Mouse (Mus musculus): ENCODE measurements around the gene Krt87.

Gene Krt87

DNA sequence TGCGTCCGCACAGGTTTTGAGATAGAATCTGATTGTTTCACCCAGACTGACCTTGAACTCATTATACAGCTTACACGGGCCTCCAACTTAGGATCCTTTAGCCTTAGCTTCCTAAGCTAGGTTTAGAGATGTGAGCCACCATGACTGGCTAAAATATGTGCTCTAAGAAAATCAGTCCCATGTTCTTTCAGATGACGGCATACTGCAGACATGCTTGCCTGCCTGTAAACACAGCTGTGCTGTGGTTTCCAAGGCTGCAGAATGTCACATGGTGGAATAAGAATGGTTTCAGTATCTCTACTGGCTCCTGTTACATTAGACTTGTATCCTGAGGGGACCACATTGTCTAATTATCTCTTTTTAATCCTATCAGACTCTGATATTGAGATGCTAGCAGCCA lies 19.7 kb downstream of the Krt87 start:
- no peak for DNase-seq (ENCODE audit: low spot score in 2 of 2)

DNA sequence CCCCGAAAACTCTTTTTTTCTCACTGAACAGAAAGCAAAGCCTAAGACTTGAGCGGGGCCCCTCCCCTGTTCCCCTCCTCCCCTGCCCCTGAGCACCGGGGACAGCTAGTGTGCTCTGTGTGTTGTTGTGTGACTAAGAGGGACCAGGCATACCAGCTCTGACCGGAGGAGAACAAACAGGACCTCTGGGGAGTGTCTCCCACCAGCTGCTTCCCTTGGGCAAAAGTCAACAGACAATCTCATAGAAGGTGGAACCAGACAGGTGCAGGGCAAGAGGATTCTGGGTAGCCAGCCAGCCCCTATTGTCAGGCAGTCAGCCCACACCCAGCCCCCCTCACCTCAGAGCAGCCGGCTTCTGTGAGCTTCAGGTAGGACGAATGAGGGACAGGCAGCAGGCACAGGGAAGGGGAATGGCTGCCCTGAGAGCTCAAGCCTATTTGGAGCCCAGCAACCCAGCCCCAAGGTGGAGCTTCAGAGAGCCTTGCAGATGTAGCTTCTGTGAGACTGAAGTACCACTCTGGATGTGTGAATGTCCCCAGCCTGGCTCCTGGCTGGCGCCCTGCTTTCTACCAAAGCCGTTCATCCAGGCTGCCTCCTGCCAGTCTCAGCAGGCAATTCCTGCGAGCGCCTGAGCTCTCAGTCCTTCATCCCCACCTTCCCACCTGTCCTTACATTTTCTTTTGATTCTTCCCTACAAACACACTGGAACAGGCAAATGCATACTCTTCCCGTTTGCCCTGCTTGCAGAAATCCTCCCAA lies 23.6 kb downstream of the Krt87 start:
- no peak for DNase-seq (ENCODE audit: low spot score in 2 of 2)

DNA sequence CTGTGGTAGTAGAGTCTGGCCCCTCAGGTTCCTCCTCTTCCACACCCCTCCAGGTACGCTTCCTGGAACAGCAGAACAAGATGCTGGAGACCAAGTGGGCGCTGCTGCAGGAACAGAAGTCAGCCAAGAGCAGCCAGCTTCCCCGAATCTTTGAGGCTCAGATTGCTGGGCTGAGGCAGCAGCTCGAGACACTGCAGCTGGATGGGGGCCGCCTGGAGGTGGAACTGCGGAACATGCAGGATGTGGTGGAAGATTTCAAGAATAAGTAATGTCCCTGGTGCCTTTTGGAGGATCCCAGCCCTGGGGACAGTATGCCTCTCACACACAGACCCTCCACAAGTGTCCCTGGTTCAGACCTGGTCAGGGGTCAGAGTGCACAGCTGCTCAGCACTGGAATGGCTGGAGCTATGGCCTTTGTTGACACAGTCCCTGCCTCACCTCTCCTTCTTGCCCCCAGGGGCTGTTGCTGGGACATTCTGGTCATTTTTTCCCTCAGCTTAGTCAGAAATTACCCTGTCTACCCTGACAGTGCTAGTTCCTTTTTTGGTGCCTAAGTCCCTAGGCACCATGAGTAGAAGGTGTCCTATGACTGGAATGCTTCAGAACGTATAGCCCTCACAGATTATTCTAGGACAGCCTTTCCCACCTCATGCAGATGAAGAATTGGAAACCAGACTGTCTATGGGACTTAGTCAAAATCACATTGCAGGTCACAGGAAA lies 24.5 kb downstream of the Krt87 start:
- DNase-seq (ENCODE audit: low spot score in 2 of 2) = no peak

DNA sequence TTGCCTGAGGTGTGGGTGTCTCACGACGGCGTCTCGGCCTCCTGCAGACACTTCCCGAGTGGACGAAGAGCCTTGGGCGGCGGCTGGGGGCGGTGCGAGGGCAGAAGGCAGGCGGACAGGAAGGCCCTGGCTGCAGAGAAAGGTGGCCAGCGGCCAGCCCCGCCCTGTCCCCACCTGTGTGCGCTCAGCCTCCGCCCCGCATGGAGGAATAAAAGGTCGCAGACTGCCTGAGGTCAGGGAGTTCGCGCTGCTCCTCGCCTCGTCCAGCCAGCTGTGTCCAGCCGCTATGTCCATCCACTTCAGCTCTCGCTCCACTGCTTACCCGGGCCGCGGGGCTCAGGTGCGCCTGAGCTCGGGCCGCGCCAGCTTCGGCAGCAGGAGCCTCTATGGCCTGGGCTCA lies 26.4 kb downstream of the Krt87 start:
- DNase-seq (ENCODE audit: low spot score in 2 of 2) = no peak

DNA sequence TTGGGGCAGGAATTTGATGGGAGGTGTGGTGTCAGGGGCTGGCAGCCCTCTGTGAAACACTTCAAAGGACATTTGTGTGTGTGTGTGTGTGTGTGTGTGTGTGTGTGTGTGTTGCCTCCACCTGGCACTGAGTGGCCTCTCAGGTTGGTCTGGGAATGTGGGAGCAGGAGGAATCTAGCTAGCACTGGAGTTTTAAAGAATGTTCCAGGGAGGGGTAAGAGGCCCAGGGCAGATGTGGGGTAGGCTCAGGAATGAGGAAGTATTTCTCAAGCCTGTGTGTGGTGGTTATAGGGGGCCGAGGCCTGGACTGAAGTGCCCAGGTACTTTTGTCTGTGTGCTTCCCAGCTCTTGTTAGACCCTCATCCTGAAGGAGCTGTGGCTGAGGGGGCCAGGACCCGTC lies 27.8 kb downstream of the Krt87 start, which contains the start of gene Krt7:
Gene Krt7, plus strand, starts transcription at position 269 of the 400 bp plus-strand sequence.
- DNase-seq (ENCODE audit: low spot score in 2 of 2) = no peak

DNA sequence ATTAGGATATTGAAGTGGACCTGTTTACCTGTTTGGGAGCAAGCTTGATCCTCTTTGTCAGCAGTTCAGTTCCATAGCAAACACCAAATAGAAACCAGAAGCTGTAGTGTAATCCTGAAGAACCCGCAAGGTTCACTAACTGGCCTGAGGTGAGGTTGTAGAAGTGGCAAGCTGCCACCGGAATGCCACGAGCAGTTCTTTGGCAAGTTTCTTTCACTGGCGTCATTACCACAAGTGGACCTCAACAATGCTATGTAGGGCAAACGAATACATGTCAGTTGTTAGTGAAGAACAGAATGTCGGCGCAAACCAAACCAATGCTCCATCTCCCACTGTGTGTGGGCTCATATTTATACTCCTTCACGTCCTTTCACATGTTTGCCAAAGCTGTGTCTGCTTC lies 40.3 kb downstream of the Krt87 start:
- DNase-seq (ENCODE audit: low spot score in 2 of 2) = peak in 1 of 2 experiments; percentile 65

DNA sequence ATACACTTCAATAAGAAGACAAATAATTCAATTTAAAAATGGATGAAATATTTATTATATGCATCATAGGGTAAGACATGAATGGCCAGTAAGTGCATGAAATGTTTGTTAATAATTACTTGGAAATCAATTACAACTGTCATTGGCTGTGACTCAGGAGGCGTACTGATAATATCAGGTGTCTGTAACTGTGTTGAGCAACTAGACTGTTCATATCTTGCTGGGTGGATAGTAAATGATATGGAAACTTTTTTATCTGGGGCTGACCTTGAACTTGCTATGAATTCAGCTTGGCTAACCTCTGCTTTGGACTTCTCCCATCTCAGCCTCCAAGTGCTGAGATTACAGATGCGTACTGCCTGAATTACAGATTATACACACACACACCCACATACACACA lies 40.9 kb downstream of the Krt87 start:
- no peak for DNase-seq (ENCODE audit: low spot score in 2 of 2)

DNA sequence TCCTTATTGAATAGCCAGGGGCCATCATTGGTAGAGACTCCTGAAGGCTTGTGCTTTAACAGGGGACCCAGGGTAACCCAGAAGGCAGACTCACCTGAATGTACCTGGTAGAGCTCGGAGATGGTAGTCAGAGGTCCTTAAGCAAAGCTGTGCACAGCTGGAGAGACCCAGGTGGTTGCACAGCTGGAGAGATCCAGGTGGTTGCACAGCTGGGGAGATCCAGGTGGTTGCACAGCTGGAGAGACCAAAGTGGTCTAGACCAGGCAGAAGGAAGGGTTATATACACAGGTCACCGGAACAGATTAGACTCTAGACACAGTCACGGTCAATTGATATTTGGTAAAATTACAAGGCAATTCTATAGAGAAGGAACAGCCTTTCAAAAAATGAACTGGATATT lies 41.7 kb downstream of the Krt87 start:
- DNase-seq (ENCODE audit: low spot score in 2 of 2) = no peak

DNA sequence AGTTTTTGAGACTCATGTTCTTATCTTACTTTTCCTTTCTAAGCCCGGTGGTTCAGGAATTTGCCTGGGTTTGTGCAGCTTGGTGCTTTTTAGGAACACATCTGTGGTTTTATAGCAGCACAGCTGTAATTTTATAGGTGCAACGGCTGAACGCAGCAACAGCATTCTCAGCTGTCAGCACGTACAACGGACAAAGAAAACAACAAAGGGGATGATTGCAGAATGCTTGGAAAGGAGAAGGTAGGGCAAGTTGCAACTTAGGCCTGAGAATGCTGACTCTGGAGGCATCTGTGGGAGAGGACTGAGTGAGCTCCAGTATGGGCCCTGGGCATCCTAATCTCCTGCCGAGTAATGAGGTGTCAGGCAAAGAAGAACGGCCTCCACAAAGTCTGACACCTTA lies 42.1 kb downstream of the Krt87 start:
- no peak for DNase-seq (ENCODE audit: low spot score in 2 of 2)

DNA sequence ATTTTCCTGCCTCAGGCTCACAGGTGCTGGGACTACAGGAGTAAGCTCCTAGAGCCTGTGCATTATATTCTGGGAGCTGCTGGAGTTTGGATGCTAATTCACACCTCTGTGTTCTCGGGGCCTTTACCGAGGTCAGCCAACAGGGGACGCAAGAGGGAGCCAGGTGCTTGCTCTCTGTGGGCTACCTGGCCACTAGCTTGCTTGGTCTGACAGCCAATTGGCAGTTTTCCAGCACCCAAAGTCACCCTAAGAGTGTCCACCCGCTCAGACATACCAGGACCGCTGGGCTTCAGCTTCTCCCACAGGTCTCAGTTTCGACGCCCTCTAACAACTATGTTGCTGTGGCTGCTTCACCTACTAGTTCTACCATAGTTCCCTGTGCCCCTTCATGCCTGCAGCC lies 43.7 kb downstream of the Krt87 start:
- DNase-seq (ENCODE audit: low spot score in 2 of 2) = no peak

DNA sequence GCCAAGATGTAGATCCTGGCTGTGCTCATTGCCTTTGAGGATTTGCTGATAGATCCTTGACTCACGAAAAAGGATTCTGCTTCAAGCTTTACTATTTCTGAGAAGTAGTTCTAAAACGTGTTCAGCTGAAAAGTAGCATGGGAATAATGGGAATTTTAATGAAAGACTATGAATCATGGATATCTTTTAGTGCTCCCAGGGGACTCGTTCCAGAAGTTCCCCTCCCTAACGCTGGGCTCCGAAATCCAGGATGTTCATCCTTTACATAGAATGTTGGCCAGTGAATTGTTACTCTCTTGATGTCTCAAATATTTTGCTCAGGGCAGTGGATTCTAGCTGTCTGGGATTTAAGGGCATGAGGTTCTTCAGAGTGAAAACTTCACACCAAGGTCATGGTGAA lies 46.4 kb downstream of the Krt87 start:
- no peak for DNase-seq (ENCODE audit: low spot score in 2 of 2)

DNA sequence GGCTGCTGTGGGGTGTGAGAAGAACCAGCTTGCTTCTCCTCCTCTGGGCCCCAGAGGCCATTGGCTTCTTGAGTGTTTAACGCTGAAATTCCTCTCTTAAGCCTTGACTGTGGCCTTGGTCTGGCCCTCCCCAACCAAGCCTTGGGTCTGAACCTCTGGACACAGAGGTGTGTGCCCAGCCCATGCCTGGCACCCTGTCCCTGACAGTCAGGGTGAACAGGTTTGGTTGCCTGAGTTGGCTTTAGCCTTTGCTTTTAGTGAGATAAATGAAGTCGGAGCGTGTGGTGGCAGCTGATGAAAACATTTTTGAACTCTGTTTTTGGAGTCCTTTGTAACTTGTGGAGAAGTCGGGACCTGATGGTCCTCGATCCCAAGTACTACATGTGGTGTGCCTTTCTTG lies 48.4 kb downstream of the Krt87 start:
- no peak for DNase-seq (ENCODE audit: low spot score in 2 of 2)

DNA sequence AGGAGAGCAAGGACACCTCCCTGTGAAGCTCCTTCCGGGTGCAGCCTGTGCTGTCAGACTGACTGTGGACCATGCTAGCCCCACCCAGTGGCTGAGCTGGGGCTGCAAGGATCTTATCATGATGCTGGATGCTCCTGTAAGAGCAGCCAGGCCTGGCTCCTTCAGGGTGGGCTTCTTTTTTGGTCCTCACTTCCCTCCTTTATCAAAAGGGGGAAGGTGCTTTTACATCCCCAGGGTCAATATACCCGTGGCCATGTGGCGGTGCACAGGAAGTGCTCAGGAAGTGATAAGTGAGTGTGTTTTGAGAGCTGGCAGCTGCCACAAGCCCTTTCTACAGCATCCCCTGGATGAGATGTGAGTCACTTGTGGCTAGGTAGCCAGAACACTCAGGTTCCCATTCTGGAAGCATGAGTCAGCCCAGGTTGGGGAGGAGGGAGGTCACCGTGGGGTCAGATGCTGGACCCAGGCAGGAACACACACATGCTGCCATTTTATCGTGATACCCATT lies 50.5 kb downstream of the Krt87 start:
- no peak for DNase-seq (ENCODE audit: low spot score in 2 of 2)

DNA sequence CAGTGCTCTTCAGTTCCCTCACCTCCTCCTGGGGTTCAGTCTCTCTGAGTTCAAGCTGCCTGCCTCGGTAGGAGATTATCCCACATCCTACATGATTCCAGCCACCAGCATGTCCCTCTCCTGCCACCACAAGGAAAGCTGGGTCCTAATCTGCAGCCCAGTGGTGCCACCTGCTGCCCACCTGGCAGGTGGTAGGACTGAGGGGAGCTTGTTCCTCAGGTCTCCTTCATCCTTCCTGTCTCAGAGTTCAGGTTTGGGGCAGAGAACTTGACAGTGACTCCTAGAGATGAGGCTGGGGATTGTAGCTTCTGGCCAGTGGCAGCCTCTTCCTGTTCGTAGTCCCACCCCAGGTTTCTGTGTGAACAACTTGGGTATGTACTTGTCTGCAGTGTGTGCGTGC lies 51.4 kb downstream of the Krt87 start:
- no peak for DNase-seq (ENCODE audit: low spot score in 2 of 2)

DNA sequence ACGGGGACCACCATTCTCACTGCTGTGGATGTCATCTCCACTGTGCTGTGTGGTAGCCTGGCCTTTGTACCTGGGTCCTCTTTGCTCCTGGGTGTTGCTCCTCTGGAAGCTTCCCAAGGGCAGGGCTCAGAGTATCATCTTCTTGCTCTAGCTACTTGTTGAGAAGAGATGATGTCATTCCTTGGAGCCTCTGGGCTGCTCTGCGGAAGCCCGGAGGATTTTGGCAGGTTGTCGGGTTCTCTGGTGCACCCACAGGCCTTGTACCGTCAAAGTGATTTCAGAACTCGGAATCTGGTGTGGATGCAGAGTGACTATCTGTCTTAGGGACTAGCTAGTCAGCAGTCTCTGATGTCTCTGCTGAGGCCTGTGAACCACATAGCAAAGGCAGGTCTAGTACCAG lies 53.5 kb downstream of the Krt87 start:
- DNase-seq (ENCODE audit: low spot score in 2 of 2) = no peak

DNA sequence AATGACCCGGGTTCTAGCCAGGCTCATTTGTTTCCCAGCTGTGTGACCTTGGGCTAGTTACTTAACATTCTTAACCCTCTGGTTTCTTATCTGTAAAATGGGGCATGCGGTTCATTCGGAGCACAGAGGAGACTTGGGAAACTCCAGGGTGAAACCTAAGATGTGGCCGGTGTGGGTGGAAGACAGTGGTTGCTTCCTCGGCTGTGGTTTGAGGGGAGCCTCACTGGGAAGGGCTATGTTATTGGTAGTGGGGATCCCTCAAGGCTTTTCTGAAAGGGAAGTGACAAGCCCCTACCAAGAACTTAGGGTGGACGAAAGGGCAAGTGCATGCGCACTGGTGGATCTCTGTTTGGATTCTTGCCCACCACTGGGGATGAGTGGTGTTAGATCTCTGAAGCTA lies 54.0 kb downstream of the Krt87 start:
- no peak for DNase-seq (ENCODE audit: low spot score in 2 of 2)

DNA sequence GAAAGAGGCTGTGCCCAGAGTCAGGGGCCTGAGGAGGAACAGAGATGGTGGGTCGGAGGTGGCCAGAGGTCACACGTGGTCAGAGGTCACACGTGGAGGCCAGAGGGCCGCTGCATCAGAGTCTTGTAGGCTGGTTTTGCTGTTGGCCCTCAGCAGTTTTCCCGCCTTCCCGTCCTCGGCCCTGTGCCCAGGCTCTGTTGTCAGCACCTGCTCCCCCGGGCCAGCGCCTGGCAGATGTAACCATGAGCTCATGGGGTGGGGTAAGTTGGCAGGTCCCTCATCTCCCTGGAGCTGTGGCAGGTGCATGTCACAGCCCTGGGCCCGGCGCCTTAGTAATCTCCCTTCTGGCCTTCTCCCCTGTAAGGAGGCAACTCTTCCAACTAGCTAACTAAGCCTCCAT lies 55.8 kb downstream of the Krt87 start:
- DNase-seq (ENCODE audit: low spot score in 2 of 2) = peak in 1 of 2 experiments; percentile 68

DNA sequence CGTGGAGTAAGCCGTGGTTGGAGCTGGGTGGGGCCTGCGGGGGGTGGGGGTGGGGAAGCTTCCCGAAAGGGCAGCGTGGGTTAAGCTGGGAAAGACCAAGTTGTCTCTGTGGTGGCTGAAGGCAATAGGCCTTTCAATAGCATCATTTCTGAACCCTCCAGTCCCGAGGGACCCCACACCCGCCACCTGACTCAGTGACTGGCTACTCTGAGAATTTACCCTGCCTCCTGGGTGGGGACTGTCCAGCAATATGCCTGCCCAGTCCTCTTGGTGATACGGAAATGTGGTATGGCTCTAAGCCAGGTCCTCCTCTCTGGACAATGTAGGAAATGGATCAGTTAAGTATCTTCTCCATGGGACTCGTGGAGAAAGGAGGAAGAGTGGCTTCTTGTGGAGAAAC lies 56.8 kb downstream of the Krt87 start:
- no peak for DNase-seq (ENCODE audit: low spot score in 2 of 2)

Measured in heart, adult 9 months (tissue).